In genomic region chr12:77694101-77694500, GRCm38 (mm10) we compare ENCODE assay signal across 17 mouse cellular contexts.
DNase-seq lines count a peak whose midpoint lies in the region; ATAC-seq lines count a peak whose summit lies in the region.
"Had no signal": no experiment of that assay in that cellular context is flagged by ENCODE, and none has a peak within 500 bp of the region (broad histone marks: within the 10 kb centered on the region; RNA-seq: fewer than 3 reads in every experiment).

No protein-coding gene starts in this region.

- no peak overlapping the region for H3K27ac ChIP-seq in limb, embryonic 13.5 days
- H3K27ac ChIP-seq: forebrain, embryonic 13.5 days; left cerebral cortex, adult 2 months; limb, embryonic 15.5 days; midbrain, embryonic 12.5 days; stomach, embryonic 15.5 days had no signal

- no peaks in the 10 kb centered on the region for H3K9me3 ChIP-seq in limb, embryonic 13.5 days
- H3K9me3 ChIP-seq: forebrain, embryonic 13.5 days; limb, embryonic 15.5 days; midbrain, embryonic 12.5 days; stomach, embryonic 15.5 days had no signal

- H3K4me2 ChIP-seq in limb, embryonic 13.5 days (replicated peaks) = no peak overlapping the region; the same call in 1 of the 2 replicates
- H3K4me2 ChIP-seq: forebrain, embryonic 13.5 days; limb, embryonic 15.5 days; midbrain, embryonic 12.5 days; stomach, embryonic 15.5 days had no signal

- peaks cover 16% of the 10 kb centered on the region for H3K4me1 ChIP-seq in limb, embryonic 13.5 days
- H3K4me1 ChIP-seq: limb, embryonic 15.5 days; stomach, embryonic 15.5 days had no signal

- no peak overlapping the region for H3K4me3 ChIP-seq in limb, embryonic 13.5 days
- H3K4me3 ChIP-seq: forebrain, embryonic 13.5 days; left cerebral cortex, adult 2 months; limb, embryonic 15.5 days; midbrain, embryonic 12.5 days; stomach, embryonic 15.5 days had no signal

- peaks cover 21% of the 10 kb centered on the region for H3K27me3 ChIP-seq in limb, embryonic 13.5 days
- H3K27me3 ChIP-seq: CH12.LX; forebrain, embryonic 13.5 days; midbrain, embryonic 12.5 days; stomach, embryonic 15.5 days had no signal

- H3K36me3 ChIP-seq in limb, embryonic 13.5 days = no peaks in the 10 kb centered on the region
- H3K36me3 ChIP-seq: limb, embryonic 15.5 days; midbrain, embryonic 12.5 days; stomach, embryonic 15.5 days had no signal

- DNase-seq in embryo, embryonic 11 days = peak; percentile 16
- DNase-seq in embryo, embryonic 10.5 days (ENCODE audit: low spot score) = no peak
- peak; percentile 7 to 12 for DNase-seq in kidney, postnatal 4 days
- no peak for DNase-seq in kidney, postnatal 14 days
- DNase-seq in brain, adult 2 months (ENCODE audit: low read depth, low spot score) = peak; percentile 74
- DNase-seq in adrenal gland, postnatal 36 days = no peak
- DNase-seq: adrenal gland, postnatal 25 days; gastrocnemius, postnatal 36 days; kidney, adult 9 months had no signal

- H3K9ac ChIP-seq in limb, embryonic 13.5 days = no peak overlapping the region
- H3K9ac ChIP-seq: forebrain, embryonic 13.5 days; limb, embryonic 15.5 days; midbrain, embryonic 12.5 days; stomach, embryonic 15.5 days had no signal

- 18% methylated on average over 6 of the region's 6 CpGs for WGBS in limb, embryonic 13.5 days

- ATAC-seq in limb, embryonic 13.5 days (ENCODE audit: low FRiP score, low read depth) = peak; percentile 81
- ATAC-seq: forebrain, embryonic 13.5 days; lung, postnatal 0 days had no signal

Comparison
In these comparisons a context has a peak if more than half of its experiments do, and no peak if none do; other contexts are left out.
1. DNase-seq: peak in embryo, embryonic 11 days (single experiment), kidney, postnatal 4 days (2 of 2) and brain, adult 2 months (single experiment); none in embryo, embryonic 10.5 days (single experiment), kidney, postnatal 14 days (single experiment) and adrenal gland, postnatal 36 days (0 of 2).